Mouse (Mus musculus): ENCODE measurements around the gene Fam184a.

DNA sequence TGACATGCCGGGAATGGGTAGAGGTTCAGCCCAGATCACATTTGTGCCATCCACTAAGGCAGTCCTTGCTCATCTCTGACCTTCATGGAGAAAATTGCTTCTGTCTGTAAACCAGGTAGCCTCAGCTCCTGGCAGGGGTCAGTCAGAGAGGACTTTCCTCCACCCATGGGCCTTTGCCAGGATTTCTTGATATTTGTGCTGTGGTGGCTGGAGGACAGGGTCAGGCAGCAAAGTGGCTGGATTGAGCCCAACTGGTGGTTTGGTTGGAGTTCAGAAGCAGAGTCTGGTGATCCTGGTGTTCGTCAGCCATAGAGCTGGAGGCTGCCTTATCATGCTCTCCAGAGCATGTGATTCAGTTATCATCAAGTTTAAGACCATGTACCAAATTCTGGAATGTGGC, 40.4 kb upstream of the Fam184a start:
- TF ChIP-seq CTCF (IDR thresholded peaks at IDR 0.05; ENCODE audit: low read depth, low read length) (no peak), POLR2A (IDR thresholded peaks at IDR 0.05; ENCODE audit: extremely low read depth, insufficient read depth, low read length) (no peak)

Data from liver, adult 2 months (tissue).